Mouse (Mus musculus): ENCODE results near the gene Tnfaip1. TPM values are rescaled to one million over a fixed set of nuclear protein-coding genes. Genes with fewer than 3 reads are reported as not detected.

The Tnfaip1 gene
- total and polyA plus RNA-seq, 3 experiments = 36.0 to 40.1 (median 38.2) TPM

DNA sequence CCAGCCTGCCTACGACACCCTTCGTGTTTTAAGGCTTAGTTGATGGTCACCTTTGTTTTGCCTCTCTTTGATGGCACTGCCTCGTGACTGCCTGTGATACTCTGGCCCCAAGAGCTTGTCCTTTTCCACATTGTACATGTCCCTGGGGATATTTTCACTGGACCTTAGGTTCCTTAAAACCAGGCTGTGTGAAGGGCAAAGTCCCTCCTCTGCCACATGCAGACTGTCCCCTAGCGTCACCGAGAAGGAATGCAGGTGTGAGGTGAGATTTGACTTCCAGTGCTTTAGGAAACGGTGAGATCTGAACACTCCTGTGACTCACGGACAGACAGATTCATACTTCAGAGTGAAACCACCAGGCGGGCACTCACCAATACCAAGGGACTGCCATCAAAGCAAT, 21.1 kb upstream of the Tnfaip1 start:
- no peaks in the 10 kb centered on the region for H3K79me2 ChIP-seq (replicated peaks; ENCODE audit: control insufficient read depth, insufficient read depth, low read length)
- no peak overlapping the region for H3K4me3 ChIP-seq
- H3K9ac ChIP-seq (ENCODE audit: low read depth, low read length) = no peak overlapping the region
- no peaks in the 10 kb centered on the region for H3K36me3 ChIP-seq (ENCODE audit: control insufficient read depth, insufficient read depth, low read length)
- no peak overlapping the region for H3K27ac ChIP-seq
- WGBS = 66% methylated on average over 8 of the region's 8 CpGs
- peaks cover 2% of the 10 kb centered on the region for H3K4me1 ChIP-seq (ENCODE audit: control insufficient read depth, insufficient read depth, low read length)
- intact Hi-C loops (cut with DNase I) = loop anchor here (10.0 kb wide), 1 partner anchor 398 kb away; no protein-coding TSS in a partner anchor
- H3K27me3 ChIP-seq (ENCODE audit: control insufficient read depth, insufficient read depth, low read length) = no peaks in the 10 kb centered on the region
- no peak for TF ChIP-seq EP300 (IDR thresholded peaks at IDR 0.05; ENCODE audit: insufficient read depth, low read depth, low read length)
- no peak for TF ChIP-seq POLR2A (IDR thresholded peaks at IDR 0.05; ENCODE audit: insufficient read depth, low read depth, low read length)
- TF ChIP-seq CTCF (IDR thresholded peaks at IDR 0.05) = peak; percentile 50
- no peak for DNase-seq

DNA sequence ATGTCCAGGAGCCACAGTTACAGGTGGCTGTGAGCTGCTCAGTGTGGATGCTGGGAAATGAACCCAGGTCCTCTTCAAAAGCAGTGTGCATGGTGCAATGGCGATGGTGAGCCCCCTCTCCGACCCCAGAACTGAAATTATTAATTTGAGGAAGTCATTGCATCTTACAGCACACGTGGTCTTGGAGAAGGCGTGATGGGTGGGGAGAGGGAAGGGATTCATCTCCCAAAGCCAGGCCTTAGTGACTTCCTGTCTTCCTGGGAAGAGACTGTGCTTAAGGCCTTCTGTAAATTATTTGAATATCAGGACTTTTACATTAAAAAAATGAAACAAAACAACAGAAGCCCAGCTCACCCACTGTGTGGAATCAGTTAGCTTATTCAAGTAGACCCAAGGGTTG, 19.9 kb upstream of the Tnfaip1 start:
- Histone ChIP-seq H3K27ac (no peak overlapping the region), H3K36me3 (ENCODE audit: control insufficient read depth, insufficient read depth, low read length) (no peaks in the 10 kb centered on the region), H3K4me1 (ENCODE audit: control insufficient read depth, insufficient read depth, low read length) (peaks cover 2% of the 10 kb centered on the region), H3K9ac (ENCODE audit: low read depth, low read length) (no peak overlapping the region), H3K27me3 (ENCODE audit: control insufficient read depth, insufficient read depth, low read length) (no peaks in the 10 kb centered on the region), H3K4me3 (no peak overlapping the region), H3K79me2 (replicated peaks; ENCODE audit: control insufficient read depth, insufficient read depth, low read length) (no peaks in the 10 kb centered on the region)
- no peak for DNase-seq
- intact Hi-C loops (cut with DNase I) = loop anchor here (10.0 kb wide), 1 partner anchor 399 kb away; no protein-coding TSS in a partner anchor
- 68% methylated on average over 4 of the region's 4 CpGs for WGBS
- TF ChIP-seq POLR2A (IDR thresholded peaks at IDR 0.05; ENCODE audit: insufficient read depth, low read depth, low read length) (no peak), EP300 (IDR thresholded peaks at IDR 0.05; ENCODE audit: insufficient read depth, low read depth, low read length) (no peak), CTCF (IDR thresholded peaks at IDR 0.05) (no peak)

DNA sequence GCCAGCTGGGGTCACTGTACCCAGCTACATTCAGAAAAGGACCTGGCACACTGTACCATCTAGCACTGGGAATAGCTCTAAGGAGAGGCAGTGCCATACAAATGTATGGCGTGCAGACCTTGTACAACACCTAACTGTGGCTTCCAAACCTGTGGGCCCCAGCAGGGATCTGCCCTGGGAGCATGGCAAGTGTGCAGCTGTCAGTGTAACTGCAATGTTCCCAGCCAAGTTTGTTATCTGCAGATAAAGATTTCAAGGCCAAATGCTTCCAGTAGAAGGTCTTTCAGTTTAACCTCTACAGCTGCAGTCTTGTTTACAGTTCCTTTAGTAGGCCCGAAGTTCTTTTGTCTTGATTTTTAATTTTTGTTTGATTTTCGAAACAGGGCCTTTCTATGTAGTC, 19.5 kb upstream of the Tnfaip1 start:
- no peak for TF ChIP-seq EP300 (IDR thresholded peaks at IDR 0.05; ENCODE audit: insufficient read depth, low read depth, low read length)
- no peak for TF ChIP-seq CTCF (IDR thresholded peaks at IDR 0.05)
- no peak for TF ChIP-seq POLR2A (IDR thresholded peaks at IDR 0.05; ENCODE audit: insufficient read depth, low read depth, low read length)
- Histone ChIP-seq H3K4me1 (ENCODE audit: control insufficient read depth, insufficient read depth, low read length) (peaks cover 2% of the 10 kb centered on the region), H3K9ac (ENCODE audit: low read depth, low read length) (no peak overlapping the region), H3K27me3 (ENCODE audit: control insufficient read depth, insufficient read depth, low read length) (no peaks in the 10 kb centered on the region), H3K79me2 (replicated peaks; ENCODE audit: control insufficient read depth, insufficient read depth, low read length) (no peaks in the 10 kb centered on the region), H3K4me3 (no peak overlapping the region), H3K36me3 (ENCODE audit: control insufficient read depth, insufficient read depth, low read length) (no peaks in the 10 kb centered on the region), H3K27ac (no peak overlapping the region)
- DNase-seq = no peak
- intact Hi-C loops (cut with DNase I) = loop anchor here (10.0 kb wide), 1 partner anchor 399 kb away; no protein-coding TSS in a partner anchor
- 42% methylated on average over 3 of the region's 3 CpGs for WGBS

DNA sequence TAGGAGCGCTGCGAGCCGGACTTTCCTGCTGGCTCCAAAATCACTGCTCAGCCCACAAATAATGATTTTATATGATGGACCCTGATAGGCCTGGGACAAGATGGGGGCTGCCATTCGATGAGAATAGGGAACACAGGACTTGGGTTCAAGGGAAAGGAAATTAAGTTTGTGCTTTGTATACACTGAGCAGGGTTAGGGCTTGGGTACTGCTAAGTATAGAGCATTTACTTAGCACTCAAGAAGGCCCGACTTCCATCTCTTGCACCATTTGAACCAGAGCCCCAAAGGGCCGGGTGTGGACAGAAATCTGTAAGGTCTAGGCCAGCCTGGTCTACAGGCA, 14.9 kb upstream of the Tnfaip1 start:
- H3K27ac ChIP-seq = peak overlapping the region; percentile 72
- DNase-seq = no peak

DNA sequence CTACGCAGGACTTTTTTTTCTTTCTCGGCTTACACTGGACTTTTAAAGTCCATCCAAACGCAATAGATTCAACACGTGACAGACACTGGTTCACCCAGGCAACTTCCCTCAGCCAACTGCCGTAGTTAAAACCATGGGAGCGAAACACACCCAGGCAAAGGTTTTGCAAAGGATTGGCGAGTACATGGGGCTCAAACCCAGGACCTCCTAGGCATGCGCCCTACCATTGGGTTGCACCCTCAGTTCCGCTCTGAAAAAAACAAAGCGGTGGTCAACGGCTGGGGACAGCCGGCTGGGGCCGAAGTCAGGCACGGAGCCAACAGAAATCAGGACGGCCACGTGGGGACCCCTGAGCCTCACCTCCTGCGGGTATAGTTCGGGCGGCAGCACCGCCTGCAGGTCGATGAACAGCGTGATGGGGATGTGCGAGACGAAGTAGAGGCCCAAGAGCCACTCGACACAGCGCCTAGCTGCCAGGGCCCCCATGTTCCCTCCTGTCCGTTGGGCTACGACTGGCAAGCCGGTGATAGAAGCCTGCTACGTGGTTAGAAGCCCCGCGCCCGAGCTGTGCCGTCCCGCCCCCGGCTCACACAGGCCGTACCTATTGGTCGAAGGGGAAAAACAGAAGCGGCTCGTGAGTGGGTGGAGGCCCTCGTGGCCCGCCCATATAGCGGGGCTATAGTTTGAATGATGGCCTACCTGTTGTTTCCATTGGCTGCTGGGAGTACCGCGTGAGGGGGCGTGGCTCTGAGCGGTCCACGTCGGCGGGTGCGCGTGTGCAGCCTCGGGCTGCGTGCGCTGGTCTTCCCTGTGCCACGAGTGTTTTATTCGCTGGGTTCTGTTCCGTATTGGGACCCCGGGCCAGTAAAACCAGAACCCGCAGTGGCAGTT, 14.3 kb upstream of the Tnfaip1 start, which contains the start of gene Tmem97:
Tmem97 (minus strand) TSS at position 610 of the 891 bp plus-strand sequence.
- Histone ChIP-seq H3K4me3 (peak within 1 kb of the TSS; percentile 89), H3K4me1 (ENCODE audit: control insufficient read depth, insufficient read depth, low read length) (no peaks in the 10 kb centered on the region), H3K27ac (peak within 1 kb of the TSS; percentile 72), H3K9ac (ENCODE audit: low read depth, low read length) (peak within 1 kb of the TSS; percentile 72), H3K36me3 (ENCODE audit: control insufficient read depth, insufficient read depth, low read length) (no peaks in the 10 kb centered on the region), H3K27me3 (ENCODE audit: control insufficient read depth, insufficient read depth, low read length) (no peaks in the 10 kb centered on the region), H3K79me2 (replicated peaks; ENCODE audit: control insufficient read depth, insufficient read depth, low read length) (no peaks in the 10 kb centered on the region)
- TF ChIP-seq CTCF (IDR thresholded peaks at IDR 0.05) (peak; percentile 36), EP300 (IDR thresholded peaks at IDR 0.05; ENCODE audit: insufficient read depth, low read depth, low read length) (0 out of 2 replicates have a peak, but pooled peaks have one; percentile 38), POLR2A (IDR thresholded peaks at IDR 0.05; ENCODE audit: insufficient read depth, low read depth, low read length) (peak; percentile 83)
- intact Hi-C loops (cut with DNase I) = loop anchor here (2.0 to 10.0 kb wide), 3 partner anchors 14 to 404 kb away; partner anchors contain the start of genes Ift20 and Tnfaip1
- under 1% methylated on average over 60 of the region's 60 CpGs for WGBS
- peak; percentile 92 to 96 for DNase-seq

More for the DNA sequence above, 14.9 kb upstream of the Tnfaip1 start:
- H3K9ac ChIP-seq (ENCODE audit: low read depth, low read length) = peak overlapping the region; percentile 41; the same call in 1 of the 2 replicates
- WGBS = 30% methylated on average over 6 of the region's 6 CpGs
- no peak for TF ChIP-seq POLR2A (IDR thresholded peaks at IDR 0.05; ENCODE audit: insufficient read depth, low read depth, low read length)
- no peak for TF ChIP-seq CTCF (IDR thresholded peaks at IDR 0.05)
- no peak for TF ChIP-seq EP300 (IDR thresholded peaks at IDR 0.05; ENCODE audit: insufficient read depth, low read depth, low read length)
- H3K4me3 ChIP-seq = peak overlapping the region; percentile 89
- H3K36me3 ChIP-seq (ENCODE audit: control insufficient read depth, insufficient read depth, low read length) = no peaks in the 10 kb centered on the region
- intact Hi-C loops (cut with DNase I) = loop anchor here (2.0 to 10.0 kb wide), 3 partner anchors 14 to 404 kb away; partner anchors contain the start of genes Ift20 and Tnfaip1
- no peaks in the 10 kb centered on the region for H3K27me3 ChIP-seq (ENCODE audit: control insufficient read depth, insufficient read depth, low read length)
- H3K79me2 ChIP-seq (replicated peaks; ENCODE audit: control insufficient read depth, insufficient read depth, low read length) = no peaks in the 10 kb centered on the region
- peaks cover 2% of the 10 kb centered on the region for H3K4me1 ChIP-seq (ENCODE audit: control insufficient read depth, insufficient read depth, low read length)

Measured in heart, adult 2 months (tissue).